Mouse (Mus musculus) hindbrain, embryonic 15.5 days (tissue): ENCODE measurements around the gene Cabin1. TPM values are rescaled to one million over a fixed set of nuclear protein-coding genes. Genes with fewer than 3 reads are reported as not detected.

Source experiments
- ATAC-seq: fragments of 200-750 bp; cut with Nextera tagmentation; 2 replicates; pipeline ENCODE4 v1.8.0; 2017; ENCODE audit warnings: low read depth, moderate number of reproducible peaks, moderate TSS enrichment; ENCODE audit not compliant: low FRiP score
- H3K27ac ChIP-seq: fragments of 300-500 bp; sonication (generic); replicated peaks from 2 replicates; pipeline ENCODE4 v1.5.1; 2015; ENCODE audit warnings: mild to moderate bottlenecking, inconsistent platforms
- H3K27me3 ChIP-seq: fragments of 300-500 bp; sonication (generic); 2 replicates; pipeline ENCODE4 v1.6.1; 2015; ENCODE audit warnings: control low read depth, inconsistent platforms
- H3K36me3 ChIP-seq: fragments of 300-500 bp; sonication (generic); 2 replicates; pipeline ENCODE4 v1.6.1; 2015; ENCODE audit warnings: control low read depth, inconsistent platforms
- H3K4me1 ChIP-seq: fragments of 300-500 bp; sonication (generic); replicated peaks from 2 replicates; pipeline ENCODE4 v1.6.1; 2015; ENCODE audit warnings: control low read depth, inconsistent platforms
- H3K4me2 ChIP-seq: fragments of 300-500 bp; sonication (generic); 2 replicates; pipeline ENCODE4 v1.6.1; 2015; ENCODE audit warnings: moderate library complexity, mild to moderate bottlenecking, inconsistent platforms
- H3K4me3 ChIP-seq: fragments of 300-500 bp; sonication (generic); 2 replicates; pipeline ENCODE4 v1.5.1; 2015; ENCODE audit warnings: mild to moderate bottlenecking, inconsistent platforms
- H3K9ac ChIP-seq: fragments of 300-500 bp; sonication (generic); 2 replicates; pipeline ENCODE4 v1.6.1; 2015; ENCODE audit warnings: inconsistent platforms
- H3K9me3 ChIP-seq: fragments of 300-500 bp; sonication (generic); 2 replicates; pipeline ENCODE4 v1.6.1; 2016; ENCODE audit warnings: control low read depth, inconsistent platforms
- WGBS: fragments of 180-500 bp; shearing (Covaris S2); methylation state at CpG from one replicate; pipeline ENCODE4 v1.1.7; 2015; 5-methylcytosine and 5-hydroxymethylcytosine counted together
- polyA plus RNA-seq: library from polyadenylated mRNA; unstranded; fragments of >200 nt; fragmentation: Nextera tagmentation; extraction: Ambion mirVana; gene quantifications from 2 replicates; pipeline ENCODE4 v1.2.1, GENCODE M21; 2015

Cabin1 gene
- polyA plus RNA-seq, 1 experiment from 2014 or later = 40.0 TPM

- Histone ChIP-seq H3K4me1 (peaks cover 15% of the 10 kb centered on the region), H3K4me2 (no peak overlapping the region), H3K4me3 (no peak overlapping the region), H3K27me3 (no peaks in the 10 kb centered on the region), H3K9me3 (no peaks in the 10 kb centered on the region), H3K36me3 (0 out of 2 replicates have a peak, but pooled peaks cover 6% of the 10 kb centered on the region), H3K9ac (no peak overlapping the region), H3K27ac (no peak overlapping the region)
- 91% methylated on average over 7 of the region's 7 CpGs for WGBS
- ATAC-seq = no peak
Measured at GRCm38 (mm10) chr10:75641721-75642222, 122.4 kb downstream of the Cabin1 start.

- Histone ChIP-seq H3K27me3 (no peaks in the 10 kb centered on the region), H3K9ac (no peak overlapping the region), H3K27ac (no peak overlapping the region), H3K4me3 (no peak overlapping the region), H3K36me3 (no peaks in the 10 kb centered on the region), H3K4me2 (no peak overlapping the region), H3K9me3 (no peaks in the 10 kb centered on the region), H3K4me1 (no peaks in the 10 kb centered on the region)
- 94% methylated on average over 11 of the region's 11 CpGs for WGBS
- no peak; the same call in 1 of the 2 replicates for ATAC-seq
Measured at GRCm38 (mm10) chr10:75637711-75638110, 126.4 kb downstream of the Cabin1 start.

- no peak overlapping the region for H3K4me2 ChIP-seq
- no peaks in the 10 kb centered on the region for H3K27me3 ChIP-seq
- no peaks in the 10 kb centered on the region for H3K36me3 ChIP-seq
- H3K4me3 ChIP-seq = no peak overlapping the region
- 90% methylated on average over 12 of the region's 12 CpGs for WGBS
- H3K4me1 ChIP-seq = no peaks in the 10 kb centered on the region
- H3K9me3 ChIP-seq = no peaks in the 10 kb centered on the region
- no peak for ATAC-seq
- H3K9ac ChIP-seq = no peak overlapping the region
- H3K27ac ChIP-seq = no peak overlapping the region
Measured at GRCm38 (mm10) chr10:75636084-75636786, 127.9 kb downstream of the Cabin1 start.

GRCm38 (mm10) chr10:75635693-75636055 lies 128.5 kb downstream of the Cabin1 start:
- no peaks in the 10 kb centered on the region for H3K4me1 ChIP-seq
- H3K27me3 ChIP-seq = no peaks in the 10 kb centered on the region
- H3K4me2 ChIP-seq = no peak overlapping the region
- H3K36me3 ChIP-seq = no peaks in the 10 kb centered on the region
- H3K9me3 ChIP-seq = no peaks in the 10 kb centered on the region
- H3K9ac ChIP-seq = no peak overlapping the region
- no peak overlapping the region for H3K4me3 ChIP-seq
- H3K27ac ChIP-seq = no peak overlapping the region
- no peak for ATAC-seq
- WGBS = 4% methylated on average over 9 of the region's 9 CpGs

- peak; percentile 21; the same call in 1 of the 2 replicates for ATAC-seq
- no peaks in the 10 kb centered on the region for H3K9me3 ChIP-seq
- H3K36me3 ChIP-seq = no peaks in the 10 kb centered on the region
- no peak overlapping the region for H3K4me3 ChIP-seq
- WGBS = 71% methylated on average over 14 of the region's 14 CpGs
- no peaks in the 10 kb centered on the region for H3K27me3 ChIP-seq
- H3K9ac ChIP-seq = no peak overlapping the region
- H3K4me1 ChIP-seq = no peaks in the 10 kb centered on the region
- H3K4me2 ChIP-seq = no peak overlapping the region
- no peak overlapping the region for H3K27ac ChIP-seq
Measured at GRCm38 (mm10) chr10:75635019-75635692, 129.0 kb downstream of the Cabin1 start.

- H3K36me3 ChIP-seq = no peaks in the 10 kb centered on the region
- ATAC-seq = no peak
Measured at GRCm38 (mm10) chr10:75634610-75635009, 129.5 kb downstream of the Cabin1 start.

GRCm38 (mm10) chr10:75633576-75634139 lies 130.5 kb downstream of the Cabin1 start:
- H3K4me2 ChIP-seq = no peak overlapping the region
- no peak overlapping the region for H3K27ac ChIP-seq
- H3K27me3 ChIP-seq = no peaks in the 10 kb centered on the region
- no peak for ATAC-seq
- WGBS = 88% methylated on average over 11 of the region's 14 CpGs
- no peaks in the 10 kb centered on the region for H3K4me1 ChIP-seq
- no peak overlapping the region for H3K4me3 ChIP-seq
- no peaks in the 10 kb centered on the region for H3K36me3 ChIP-seq
- no peak overlapping the region for H3K9ac ChIP-seq
- H3K9me3 ChIP-seq = no peaks in the 10 kb centered on the region

More at GRCm38 (mm10) chr10:75634610-75635009, 129.5 kb downstream of the Cabin1 start:
- Histone ChIP-seq H3K4me3 (no peak overlapping the region), H3K4me1 (no peaks in the 10 kb centered on the region), H3K27ac (no peak overlapping the region), H3K4me2 (no peak overlapping the region), H3K27me3 (no peaks in the 10 kb centered on the region), H3K9ac (no peak overlapping the region), H3K9me3 (no peaks in the 10 kb centered on the region)
- WGBS = 97% methylated on average over 8 of the region's 8 CpGs

GRCm38 (mm10) chr10:75633048-75633447 lies 131.1 kb downstream of the Cabin1 start:
- Histone ChIP-seq H3K27me3 (no peaks in the 10 kb centered on the region), H3K36me3 (no peaks in the 10 kb centered on the region), H3K9ac (no peak overlapping the region), H3K4me1 (no peaks in the 10 kb centered on the region), H3K4me2 (no peak overlapping the region), H3K4me3 (no peak overlapping the region), H3K9me3 (no peaks in the 10 kb centered on the region), H3K27ac (no peak overlapping the region)
- 67% methylated on average over 5 of the region's 5 CpGs for WGBS
- no peak for ATAC-seq

GRCm38 (mm10) chr10:75632633-75633032 lies 131.5 kb downstream of the Cabin1 start:
- no peak for ATAC-seq
- no peaks in the 10 kb centered on the region for H3K27me3 ChIP-seq

GRCm38 (mm10) chr10:75627490-75627889 lies 136.7 kb downstream of the Cabin1 start:
- no peaks in the 10 kb centered on the region for H3K36me3 ChIP-seq
- no peak overlapping the region for H3K4me3 ChIP-seq
- no peak overlapping the region for H3K9ac ChIP-seq
- H3K27me3 ChIP-seq = no peaks in the 10 kb centered on the region
- WGBS = 85% methylated on average over 3 of the region's 3 CpGs
- no peak overlapping the region for H3K4me2 ChIP-seq
- H3K4me1 ChIP-seq = no peaks in the 10 kb centered on the region; the same call in 1 of the 2 replicates
- no peak overlapping the region for H3K27ac ChIP-seq
- ATAC-seq = no peak
- H3K9me3 ChIP-seq = no peaks in the 10 kb centered on the region

More at GRCm38 (mm10) chr10:75632633-75633032, 131.5 kb downstream of the Cabin1 start:
- H3K4me1 ChIP-seq = no peaks in the 10 kb centered on the region
- H3K9me3 ChIP-seq = no peaks in the 10 kb centered on the region
- H3K27ac ChIP-seq = no peak overlapping the region
- H3K4me2 ChIP-seq = no peak overlapping the region
- H3K36me3 ChIP-seq = no peaks in the 10 kb centered on the region
- WGBS = 48% methylated on average over 5 of the region's 5 CpGs
- H3K9ac ChIP-seq = no peak overlapping the region
- H3K4me3 ChIP-seq = no peak overlapping the region

GRCm38 (mm10) chr10:75626991-75627390 lies 137.2 kb downstream of the Cabin1 start:
- Histone ChIP-seq H3K4me2 (no peak overlapping the region), H3K36me3 (no peaks in the 10 kb centered on the region), H3K4me3 (no peak overlapping the region), H3K9me3 (no peaks in the 10 kb centered on the region), H3K27ac (no peak overlapping the region), H3K4me1 (no peaks in the 10 kb centered on the region; the same call in 1 of the 2 replicates), H3K27me3 (no peaks in the 10 kb centered on the region), H3K9ac (no peak overlapping the region)
- 79% methylated on average over 3 of the region's 3 CpGs for WGBS
- ATAC-seq = no peak

- Histone ChIP-seq H3K4me1 (no peaks in the 10 kb centered on the region; the same call in 1 of the 2 replicates), H3K4me3 (no peak overlapping the region), H3K4me2 (no peak overlapping the region), H3K36me3 (no peaks in the 10 kb centered on the region), H3K27ac (no peak overlapping the region), H3K27me3 (no peaks in the 10 kb centered on the region), H3K9me3 (no peaks in the 10 kb centered on the region), H3K9ac (no peak overlapping the region)
- 67% methylated on average over 6 of the region's 6 CpGs for WGBS
- no peak for ATAC-seq
Measured at GRCm38 (mm10) chr10:75625920-75626319, 138.2 kb downstream of the Cabin1 start.
